Mouse (Mus musculus): Measurements from ENCODE around the gene Nrgn. TPM values are rescaled to one million over a fixed set of nuclear protein-coding genes. Genes with fewer than 3 reads are reported as not detected.

The Nrgn gene
- polyA plus RNA-seq, 1 experiment from 2014 or later, result 1.3 TPM

DNA sequence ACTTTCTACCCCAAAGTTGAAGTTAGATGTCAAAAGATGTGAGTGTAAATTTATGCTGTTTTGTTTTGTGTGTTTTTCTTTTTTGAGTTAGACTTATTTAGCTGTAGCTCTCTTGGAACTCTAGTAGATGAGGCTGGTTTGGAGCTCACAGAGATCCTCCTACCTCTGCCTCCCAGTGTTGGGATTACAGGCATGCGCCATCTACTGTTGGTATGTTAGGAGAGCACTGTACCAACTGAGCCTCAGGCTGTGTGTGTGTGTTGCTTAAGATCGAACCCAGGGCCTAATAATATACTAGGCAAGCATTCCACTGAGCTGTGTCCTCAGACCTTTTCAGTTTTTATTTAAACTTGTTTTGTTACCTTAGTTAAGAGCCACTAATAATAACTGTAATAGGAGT, 40.6 kb downstream of the Nrgn start:
- H3K27me3 ChIP-seq (ENCODE audit: low read depth, poor library complexity, severe bottlenecking), result no peaks in the 10 kb centered on the region
- no peak overlapping the region for H3K27ac ChIP-seq (replicated peaks)
- no peaks in the 10 kb centered on the region; the same call in 1 of the 2 replicates for H3K9me3 ChIP-seq (replicated peaks)
- DNase-seq (ENCODE audit: low spot score), result no peak
- no peaks in the 10 kb centered on the region for H3K4me1 ChIP-seq
- WGBS, result 91% methylated on average over 2 of the region's 2 CpGs
- no peak overlapping the region for H3K4me3 ChIP-seq
- H3K36me3 ChIP-seq, result peaks cover 9% of the 10 kb centered on the region; the same call in 1 of the 2 replicates

DNA sequence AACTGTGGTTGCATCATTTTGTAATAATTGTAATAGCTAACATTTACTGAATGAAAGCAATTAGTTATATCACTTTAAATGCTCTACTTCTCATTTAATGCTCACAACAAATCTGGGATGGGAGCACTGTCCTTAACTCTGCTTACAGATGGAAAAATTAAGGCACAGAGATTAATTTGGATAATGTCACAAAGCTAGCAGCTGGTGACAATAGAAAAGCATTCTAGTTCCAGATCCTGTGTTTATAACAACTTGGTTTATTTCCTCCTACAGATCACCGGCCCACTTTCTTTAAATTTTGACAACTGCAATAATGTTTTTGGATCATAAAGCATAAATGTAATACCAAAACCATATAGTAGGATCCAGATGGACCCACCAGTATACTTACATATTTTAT, 46.7 kb downstream of the Nrgn start:
- whole genome bisulfite sequencing, result 98% methylated on average over 1 of the region's 1 CpGs

DNA sequence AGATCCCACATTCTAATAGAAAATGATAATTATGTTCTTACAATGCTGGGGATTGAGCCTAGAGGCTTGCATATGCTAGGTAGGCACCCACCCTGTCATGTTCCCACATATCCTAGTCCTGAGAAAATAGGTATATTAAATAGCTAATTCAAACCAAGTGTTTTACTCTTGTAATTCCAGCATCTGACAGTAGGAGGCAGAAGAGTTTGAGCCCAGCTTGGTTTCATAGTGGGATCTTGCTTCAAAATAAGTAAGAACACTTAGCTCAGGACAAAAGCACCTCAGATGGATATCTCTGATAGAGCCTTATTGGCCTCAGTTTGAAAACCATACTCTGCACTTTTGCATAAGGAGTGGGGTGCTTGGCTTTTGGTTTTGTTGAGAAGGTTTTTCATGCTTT, 48.4 kb downstream of the Nrgn start:
- no peak for DNase-seq (ENCODE audit: low spot score)
- Histone ChIP-seq H3K4me3 (no peak overlapping the region), H3K9me3 (replicated peaks) (no peaks in the 10 kb centered on the region; the same call in 1 of the 2 replicates), H3K27ac (replicated peaks) (no peak overlapping the region), H3K36me3 (peaks cover 28% of the 10 kb centered on the region), H3K27me3 (ENCODE audit: low read depth, poor library complexity, severe bottlenecking) (no peaks in the 10 kb centered on the region), H3K4me1 (no peaks in the 10 kb centered on the region)

More for the DNA sequence above, 46.7 kb downstream of the Nrgn start:
- H3K27ac ChIP-seq (replicated peaks), result no peak overlapping the region
- H3K36me3 ChIP-seq, result peaks cover 17% of the 10 kb centered on the region
- H3K27me3 ChIP-seq (ENCODE audit: low read depth, poor library complexity, severe bottlenecking), result no peaks in the 10 kb centered on the region
- no peaks in the 10 kb centered on the region for H3K4me1 ChIP-seq
- DNase-seq (ENCODE audit: low spot score), result no peak
- H3K9me3 ChIP-seq (replicated peaks), result no peaks in the 10 kb centered on the region; the same call in 1 of the 2 replicates
- H3K4me3 ChIP-seq, result no peak overlapping the region

DNA sequence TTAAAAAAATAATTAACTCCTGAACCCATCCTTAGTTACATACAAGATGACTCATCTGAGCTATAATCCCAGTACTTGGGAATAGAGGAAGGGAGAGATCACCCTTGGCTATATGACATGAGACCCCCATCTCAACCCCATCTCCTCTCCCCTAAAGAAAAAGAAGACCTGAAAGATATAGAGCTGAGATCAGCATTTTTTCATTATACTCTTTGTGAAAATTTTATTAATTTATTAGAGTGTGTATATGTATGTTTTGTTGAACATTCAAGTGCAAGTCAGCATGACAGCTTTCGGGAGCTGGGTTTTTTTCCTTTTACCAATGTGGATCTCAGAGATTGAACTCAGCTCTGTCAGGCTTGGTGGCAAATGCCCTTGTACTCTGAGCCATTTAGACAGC, 51.5 kb downstream of the Nrgn start:
- H3K36me3 ChIP-seq, result peaks cover 20% of the 10 kb centered on the region
- no peaks in the 10 kb centered on the region for H3K4me1 ChIP-seq
- H3K9me3 ChIP-seq (replicated peaks), result no peaks in the 10 kb centered on the region
- DNase-seq (ENCODE audit: low spot score), result no peak
- H3K27ac ChIP-seq (replicated peaks), result no peak overlapping the region
- no peaks in the 10 kb centered on the region for H3K27me3 ChIP-seq (ENCODE audit: low read depth, poor library complexity, severe bottlenecking)
- WGBS, result 95% methylated on average over 1 of the region's 1 CpGs
- no peak overlapping the region for H3K4me3 ChIP-seq

DNA sequence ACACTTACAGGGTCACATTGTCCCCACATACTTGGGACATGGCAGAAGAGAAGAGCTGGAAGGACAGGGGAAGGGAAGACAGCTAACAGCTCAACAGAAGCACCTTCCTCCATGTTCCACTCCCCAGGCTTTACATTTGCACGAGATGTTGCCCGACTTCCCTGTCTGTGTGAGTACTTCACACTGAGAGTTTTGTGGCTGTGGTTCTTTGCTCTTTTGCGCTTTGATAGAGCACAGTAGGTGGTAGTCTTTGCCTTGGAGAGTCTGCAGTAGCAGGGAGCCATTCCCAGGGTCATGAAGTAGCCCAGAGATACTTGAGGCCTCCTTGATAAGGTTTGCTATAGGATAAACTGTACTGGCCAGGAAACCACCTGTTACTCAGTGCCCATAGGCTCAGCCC, 52.5 kb downstream of the Nrgn start:
- DNase-seq (ENCODE audit: low spot score), result no peak
- Histone ChIP-seq H3K4me1 (no peaks in the 10 kb centered on the region), H3K9me3 (replicated peaks) (no peaks in the 10 kb centered on the region), H3K27ac (replicated peaks) (no peak overlapping the region), H3K4me3 (no peak overlapping the region), H3K27me3 (ENCODE audit: low read depth, poor library complexity, severe bottlenecking) (no peaks in the 10 kb centered on the region), H3K36me3 (peaks cover 26% of the 10 kb centered on the region)
- 82% methylated on average over 3 of the region's 3 CpGs for WGBS

DNA sequence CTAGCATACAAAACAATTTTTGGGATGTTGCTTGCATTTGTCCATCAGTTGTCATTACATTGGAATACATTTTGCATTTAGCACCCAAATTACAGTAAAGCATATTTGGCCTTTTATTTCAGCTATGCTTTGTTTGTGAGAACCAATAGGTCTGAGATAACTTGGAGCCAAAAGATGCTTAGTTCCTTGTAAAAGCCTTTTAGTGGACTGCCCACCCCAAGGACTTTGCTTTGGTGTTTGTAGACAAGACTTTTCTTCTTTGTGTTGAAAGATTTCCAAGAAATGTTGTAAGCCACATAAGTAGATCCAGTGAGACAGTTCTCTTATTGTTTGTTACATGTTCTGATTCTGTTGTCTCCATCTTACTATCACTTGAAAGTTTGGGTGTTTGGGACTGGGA, 56.4 kb downstream of the Nrgn start:
- Histone ChIP-seq H3K36me3 (peaks cover 46% of the 10 kb centered on the region), H3K9me3 (replicated peaks) (no peaks in the 10 kb centered on the region), H3K27me3 (ENCODE audit: low read depth, poor library complexity, severe bottlenecking) (no peaks in the 10 kb centered on the region), H3K4me1 (peaks cover 6% of the 10 kb centered on the region), H3K4me3 (no peak overlapping the region), H3K27ac (replicated peaks) (no peak overlapping the region)
- DNase-seq (ENCODE audit: low spot score), result no peak

DNA sequence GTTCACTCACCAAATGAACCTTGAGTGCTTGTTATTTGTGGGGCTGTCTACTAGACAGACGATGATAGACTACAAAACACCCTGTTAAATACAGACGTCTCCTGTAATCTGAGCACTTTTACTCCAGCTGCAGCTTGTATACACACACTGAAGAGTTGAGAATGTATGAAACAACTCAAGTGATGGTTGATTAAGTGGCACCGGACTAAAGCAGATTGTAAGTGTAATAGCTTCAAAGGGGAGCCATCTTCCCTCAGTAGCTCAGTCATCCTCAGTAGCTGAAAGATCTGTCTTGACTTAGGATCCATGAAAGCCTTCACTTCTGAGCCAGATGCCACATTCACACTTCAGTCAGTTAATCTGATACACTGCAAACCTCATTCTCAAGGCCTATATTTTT, 56.9 kb downstream of the Nrgn start:
- no peaks in the 10 kb centered on the region for H3K9me3 ChIP-seq (replicated peaks)
- H3K4me3 ChIP-seq, result no peak overlapping the region
- no peaks in the 10 kb centered on the region for H3K27me3 ChIP-seq (ENCODE audit: low read depth, poor library complexity, severe bottlenecking)
- no peak for DNase-seq (ENCODE audit: low spot score)
- no peak overlapping the region for H3K27ac ChIP-seq (replicated peaks)
- peaks cover 12% of the 10 kb centered on the region for H3K4me1 ChIP-seq
- WGBS, result 85% methylated on average over 3 of the region's 3 CpGs
- H3K36me3 ChIP-seq, result peaks cover 46% of the 10 kb centered on the region

Other genes starting within 250 kb of the Nrgn start
- 11.7 and 13.1 TPM in 2 replicates for gene Ccdc15, start 204.5 kb downstream of the Nrgn start, polyA plus RNA-seq (2016; fragmentation: Nextera tagmentation; extraction: Ambion mirVana)
- 0.04 and 0.05 TPM in 2 replicates for gene Hepacam, start 185.6 kb downstream of the Nrgn start, polyA plus RNA-seq (2016; fragmentation: Nextera tagmentation; extraction: Ambion mirVana)
- gene Robo4, start 151.0 kb downstream of the Nrgn start, polyA plus RNA-seq (2016; fragmentation: Nextera tagmentation; extraction: Ambion mirVana), result 5.6 and 6.0 TPM in 2 replicates
- gene Robo3, start 119.7 kb downstream of the Nrgn start, polyA plus RNA-seq (2016; fragmentation: Nextera tagmentation; extraction: Ambion mirVana), result 13.1 and 36.6 TPM in 2 replicates
- 33.0 and 33.6 TPM in 2 replicates for gene Msantd2, start 63.6 kb downstream of the Nrgn start, polyA plus RNA-seq (2016; fragmentation: Nextera tagmentation; extraction: Ambion mirVana)
- 28.6 and 31.5 TPM in 2 replicates for gene Esam, start 24.8 kb downstream of the Nrgn start, polyA plus RNA-seq (2016; fragmentation: Nextera tagmentation; extraction: Ambion mirVana)
- 0.39 and 0.66 TPM in 2 replicates for gene Vsig2, start 13.6 kb downstream of the Nrgn start, polyA plus RNA-seq (2016; fragmentation: Nextera tagmentation; extraction: Ambion mirVana)
- 6.5 and 7.0 TPM in 2 replicates for gene Siae, start 2.8 kb upstream of the Nrgn start, polyA plus RNA-seq (2016; fragmentation: Nextera tagmentation; extraction: Ambion mirVana)
- gene Spa17, start 60.8 kb upstream of the Nrgn start, polyA plus RNA-seq (2016; fragmentation: Nextera tagmentation; extraction: Ambion mirVana), result 13.5 and 13.9 TPM in 2 replicates
- gene Tbrg1, start 104.4 kb upstream of the Nrgn start, polyA plus RNA-seq (2016; fragmentation: Nextera tagmentation; extraction: Ambion mirVana), result 133 and 142 TPM in 2 replicates
- 0.17 and 0.22 TPM in 2 replicates for gene Panx3, start 116.3 kb upstream of the Nrgn start, polyA plus RNA-seq (2016; fragmentation: Nextera tagmentation; extraction: Ambion mirVana)
- not detected in 2 replicates for gene Olfr160, start 163.3 kb upstream of the Nrgn start, polyA plus RNA-seq (2016; fragmentation: Nextera tagmentation; extraction: Ambion mirVana)
- gene Olfr874, start 192.2 kb upstream of the Nrgn start, polyA plus RNA-seq (2016; fragmentation: Nextera tagmentation; extraction: Ambion mirVana), result not detected in 2 replicates
- not detected in 2 replicates for gene Olfr875, start 219.0 kb upstream of the Nrgn start, polyA plus RNA-seq (2016; fragmentation: Nextera tagmentation; extraction: Ambion mirVana)